ENCODE assay signal across 8 mouse cellular contexts in genomic region chr19:56997164-56997599, GRCm38 (mm10). TPM values are rescaled to one million over a fixed set of nuclear protein-coding genes. Genes with fewer than 3 reads are reported as not detected.
DNase-seq lines count a peak whose midpoint lies in the region; ATAC-seq and TF ChIP-seq lines count a peak whose summit lies in the region.

No protein-coding gene starts in this region.

- WGBS in intestine, embryonic 15.5 days, result 4% methylated on average over 10 of the region's 10 CpGs
- 9% methylated on average over 10 of the region's 10 CpGs for WGBS in liver, embryonic 16.5 days (ENCODE audit: insufficient replicate concordance)
- 6% methylated on average over 10 of the region's 10 CpGs for WGBS in neural tube, embryonic 15.5 days

- intact Hi-C loops in left cerebral cortex, adult 2 months (cut with DNase I), result no loop called here

- H3K4me1 ChIP-seq in intestine, embryonic 15.5 days (replicated peaks), result peaks cover 32% of the 10 kb centered on the region
- no peaks in the 10 kb centered on the region; the same call in 1 of the 2 replicates for H3K4me1 ChIP-seq in liver, embryonic 16.5 days (ENCODE audit: control insufficient read depth, low read depth, low read length)
- H3K4me1 ChIP-seq in neural tube, embryonic 15.5 days, result peaks cover 35% of the 10 kb centered on the region

- H3K9me3 ChIP-seq in intestine, embryonic 15.5 days, result no peaks in the 10 kb centered on the region
- no peaks in the 10 kb centered on the region for H3K9me3 ChIP-seq in liver, embryonic 16.5 days (replicated peaks; ENCODE audit: control insufficient read depth, low read length)
- H3K9me3 ChIP-seq in neural tube, embryonic 15.5 days (replicated peaks), result no peaks in the 10 kb centered on the region

- DNase-seq in thymus, postnatal 14 days, result peak; percentile 12
- DNase-seq in thymus, adult 18-20 months, result no peak
- peak; percentile 83 for DNase-seq in forelimb bud, embryonic 11.5 days (ENCODE audit: low read depth, low spot score)
- DNase-seq in cerebellum, adult 11 months, result no peak
- DNase-seq in left cerebral cortex, adult 2 months (ENCODE audit: extremely low spot score in 1 of 2, low spot score in 2 of 2), result no peak

- no peak; the same call in 1 of the 2 replicates for TF ChIP-seq CTCF in left cerebral cortex, adult 2 months (IDR thresholded peaks at IDR 0.05)

- no peak overlapping the region for H3K4me3 ChIP-seq in intestine, embryonic 15.5 days (replicated peaks)
- no peak overlapping the region for H3K4me3 ChIP-seq in liver, embryonic 16.5 days (ENCODE audit: low read depth, low read length)
- H3K4me3 ChIP-seq in neural tube, embryonic 15.5 days (replicated peaks), result peak overlapping the region; percentile 12; the same call in 1 of the 2 replicates
- no peak overlapping the region for H3K4me3 ChIP-seq in left cerebral cortex, adult 2 months

- peak overlapping the region; percentile 72 for H3K27ac ChIP-seq in intestine, embryonic 15.5 days
- no peak overlapping the region for H3K27ac ChIP-seq in liver, embryonic 16.5 days (ENCODE audit: low read length)
- H3K27ac ChIP-seq in neural tube, embryonic 15.5 days (replicated peaks), result peak overlapping the region; percentile 58
- no peak overlapping the region for H3K27ac ChIP-seq in left cerebral cortex, adult 2 months

- H3K4me2 ChIP-seq in intestine, embryonic 15.5 days (replicated peaks), result peak overlapping the region; percentile 34
- no peak overlapping the region for H3K4me2 ChIP-seq in liver, embryonic 16.5 days (ENCODE audit: low read depth, low read length)
- peak overlapping the region; percentile 42 for H3K4me2 ChIP-seq in neural tube, embryonic 15.5 days

- H3K36me3 ChIP-seq in intestine, embryonic 15.5 days, result no peaks in the 10 kb centered on the region
- H3K36me3 ChIP-seq in liver, embryonic 16.5 days (ENCODE audit: control insufficient read depth, insufficient read depth), result no peaks in the 10 kb centered on the region
- no peaks in the 10 kb centered on the region for H3K36me3 ChIP-seq in neural tube, embryonic 15.5 days

- ATAC-seq in intestine, embryonic 15.5 days, result peak; percentile 89
- peak; percentile 39; the same call in 1 of the 2 replicates for ATAC-seq in liver, embryonic 16.5 days (ENCODE audit: low read depth)
- 0 out of 2 replicates have a peak, but pooled peaks have one; percentile 38 for ATAC-seq in neural tube, embryonic 15.5 days (ENCODE audit: low FRiP score)

- H3K27me3 ChIP-seq in intestine, embryonic 15.5 days (replicated peaks), result no peaks in the 10 kb centered on the region
- no peaks in the 10 kb centered on the region for H3K27me3 ChIP-seq in liver, embryonic 16.5 days (ENCODE audit: control insufficient read depth, insufficient read depth, low read depth, low read length)
- H3K27me3 ChIP-seq in neural tube, embryonic 15.5 days (replicated peaks), result no peaks in the 10 kb centered on the region

- H3K9ac ChIP-seq in intestine, embryonic 15.5 days, result no peak overlapping the region
- no peak overlapping the region for H3K9ac ChIP-seq in liver, embryonic 16.5 days (ENCODE audit: low read depth, low read length)
- H3K9ac ChIP-seq in neural tube, embryonic 15.5 days (replicated peaks), result no peak overlapping the region

RNA-seq across cellular contexts. Expression of gene Afap1l2, which starts 10.8 kb away (rescaled TPM):
- polyA plus RNA-seq in intestine, embryonic 15.5 days (2015; fragmentation: Nextera tagmentation; extraction: Ambion mirVana), result 18.3 and 18.4 TPM in 2 replicates
- polyA plus RNA-seq in liver, embryonic 16.5 days (2015; fragmentation: Nextera tagmentation; extraction: Ambion mirVana), result 1.2 and 1.4 TPM in 2 replicates
- 12.3 and 15.9 TPM in 2 replicates for polyA plus RNA-seq in neural tube, embryonic 15.5 days (2015; fragmentation: Nextera tagmentation; extraction: Ambion mirVana)
- 1 to 10 TPM; 7.9 to 8.4 TPM for total RNA-seq in left cerebral cortex, adult 2 months (2021)

Comparison
In these comparisons a context has a peak if more than half of its experiments do, and no peak if none do; other contexts are left out.
1. DNase-seq: peak in thymus, postnatal 14 days (single experiment) and forelimb bud, embryonic 11.5 days (single experiment); none in thymus, adult 18-20 months (0 of 2), cerebellum, adult 11 months (single experiment) and left cerebral cortex, adult 2 months (0 of 2).
2. ATAC-seq: peak in every context shown above with its lines; median percentile 89 in intestine, embryonic 15.5 days; 39 in liver, embryonic 16.5 days; 38 in neural tube, embryonic 15.5 days.
3. H3K27ac ChIP-seq: peak in intestine, embryonic 15.5 days (single experiment) and neural tube, embryonic 15.5 days (single experiment); none in liver, embryonic 16.5 days (single experiment) and left cerebral cortex, adult 2 months (single experiment).